Mouse (Mus musculus) lung, postnatal 0 days (tissue): ENCODE measurements around the gene Ugt2a3.

Experiments
- CTCF ChIP-seq: IDR thresholded peaks from 2 replicates; pipeline ENCODE4 v1.5.1; 2016; ENCODE audit warnings: antibody characterized with exemption, mild to moderate bottlenecking
- EP300 ChIP-seq: IDR thresholded peaks from 2 replicates; pipeline ENCODE4 v1.6.1; 2016; ENCODE audit warnings: antibody characterized with exemption, mild to moderate bottlenecking, control low read depth

- TF ChIP-seq CTCF, result no peak
- TF ChIP-seq EP300, result no peak
These were observed at the start of gene Ugt2a3 for GRCm38 (mm10) chr5:87336961-87337697.
